Mouse (Mus musculus) hindlimb bud, embryonic 11.5 days (tissue): ENCODE data around the gene Gm20906.
"Not testable (repeated sequence)": the region's sequence is repeated elsewhere in the genome, so short reads cannot be mapped to it uniquely, and the experiment has no call there.

Source experiments
- DNase-seq: peaks from one replicate; pipeline ENCODE4 v3.0.0-alpha.2; 2012; ENCODE audit warnings: low read depth, low spot score; ENCODE audit errors: extremely low spot score

The Gm20906 gene

GRCm38 (mm10) chrY:87550666-87551065 is at the start of gene Gm20906:
TSS of gene Gm20906 (plus strand) at chrY:87550966.
- not testable (repeated sequence) for DNase-seq
